Mouse (Mus musculus): ENCODE measurements around the gene Rpgrip1l. TPM values are rescaled to one million over a fixed set of nuclear protein-coding genes. Genes with fewer than 3 reads are reported as not detected.

Gene Rpgrip1l
- polyA plus RNA-seq, 1 experiment from 2014 or later, result 10.4 TPM

GRCm38 (mm10) chr8:91245821-91246454, 67.1 kb downstream of the Rpgrip1l start:
- WGBS, result 65% methylated on average over 4 of the region's 4 CpGs
- Histone ChIP-seq H3K27ac (replicated peaks) (no peak overlapping the region), H3K27me3 (ENCODE audit: low read depth, poor library complexity, severe bottlenecking) (no peaks in the 10 kb centered on the region), H3K4me3 (no peak overlapping the region), H3K4me1 (peaks cover 6% of the 10 kb centered on the region), H3K36me3 (peaks cover 17% of the 10 kb centered on the region), H3K9me3 (replicated peaks) (no peaks in the 10 kb centered on the region)
- DNase-seq (ENCODE audit: low spot score), result no peak

GRCm38 (mm10) chr8:91242721-91243120, 70.3 kb downstream of the Rpgrip1l start:
- Histone ChIP-seq H3K27me3 (ENCODE audit: low read depth, poor library complexity, severe bottlenecking) (no peaks in the 10 kb centered on the region), H3K4me1 (peaks cover 6% of the 10 kb centered on the region), H3K36me3 (no peaks in the 10 kb centered on the region), H3K27ac (replicated peaks) (no peak overlapping the region), H3K9me3 (replicated peaks) (no peaks in the 10 kb centered on the region), H3K4me3 (no peak overlapping the region)
- WGBS, result 77% methylated on average over 1 of the region's 1 CpGs
- DNase-seq (ENCODE audit: low spot score), result no peak

- H3K36me3 ChIP-seq, result no peaks in the 10 kb centered on the region
- no peaks in the 10 kb centered on the region for H3K27me3 ChIP-seq (ENCODE audit: low read depth, poor library complexity, severe bottlenecking)
- peaks cover 6% of the 10 kb centered on the region for H3K4me1 ChIP-seq
- WGBS, result 85% methylated on average over 8 of the region's 8 CpGs
- no peaks in the 10 kb centered on the region for H3K9me3 ChIP-seq (replicated peaks)
- no peak overlapping the region for H3K27ac ChIP-seq (replicated peaks)
- no peak overlapping the region for H3K4me3 ChIP-seq
- no peak for DNase-seq (ENCODE audit: low spot score)
These were observed 71.1 kb downstream of the Rpgrip1l start for GRCm38 (mm10) chr8:91241873-91242519.

GRCm38 (mm10) chr8:91241371-91241770, 71.7 kb downstream of the Rpgrip1l start:
- Histone ChIP-seq H3K9me3 (replicated peaks) (no peaks in the 10 kb centered on the region), H3K27ac (replicated peaks) (no peak overlapping the region), H3K4me1 (peaks cover 6% of the 10 kb centered on the region), H3K36me3 (no peaks in the 10 kb centered on the region), H3K27me3 (ENCODE audit: low read depth, poor library complexity, severe bottlenecking) (no peaks in the 10 kb centered on the region), H3K4me3 (no peak overlapping the region)
- 79% methylated on average over 5 of the region's 5 CpGs for WGBS
- no peak for DNase-seq (ENCODE audit: low spot score)

- Histone ChIP-seq H3K27me3 (ENCODE audit: low read depth, poor library complexity, severe bottlenecking) (no peaks in the 10 kb centered on the region), H3K27ac (replicated peaks) (no peak overlapping the region), H3K36me3 (peaks cover 1% of the 10 kb centered on the region; the same call in 1 of the 2 replicates), H3K9me3 (replicated peaks) (no peaks in the 10 kb centered on the region), H3K4me1 (no peaks in the 10 kb centered on the region), H3K4me3 (no peak overlapping the region)
- WGBS, result 94% methylated on average over 2 of the region's 2 CpGs
- DNase-seq (ENCODE audit: low spot score), result no peak
These were observed 75.9 kb downstream of the Rpgrip1l start for GRCm38 (mm10) chr8:91237191-91237590.

- Histone ChIP-seq H3K4me3 (no peak overlapping the region), H3K36me3 (peaks cover 8% of the 10 kb centered on the region), H3K9me3 (replicated peaks) (no peaks in the 10 kb centered on the region), H3K27ac (replicated peaks) (no peak overlapping the region), H3K27me3 (ENCODE audit: low read depth, poor library complexity, severe bottlenecking) (no peaks in the 10 kb centered on the region), H3K4me1 (no peaks in the 10 kb centered on the region)
- WGBS, result 78% methylated on average over 2 of the region's 2 CpGs
- no peak for DNase-seq (ENCODE audit: low spot score)
These were observed 79.0 kb downstream of the Rpgrip1l start for GRCm38 (mm10) chr8:91234097-91234496.

GRCm38 (mm10) chr8:91227421-91227841, 85.6 kb downstream of the Rpgrip1l start:
- no peaks in the 10 kb centered on the region for H3K4me1 ChIP-seq
- DNase-seq (ENCODE audit: low spot score), result no peak
- H3K27ac ChIP-seq (replicated peaks), result no peak overlapping the region
- WGBS, result 94% methylated on average over 7 of the region's 7 CpGs
- peaks cover 11% of the 10 kb centered on the region for H3K36me3 ChIP-seq
- H3K9me3 ChIP-seq (replicated peaks), result no peaks in the 10 kb centered on the region
- no peak overlapping the region for H3K4me3 ChIP-seq
- H3K27me3 ChIP-seq (ENCODE audit: low read depth, poor library complexity, severe bottlenecking), result no peaks in the 10 kb centered on the region

GRCm38 (mm10) chr8:91224227-91224626, 88.8 kb downstream of the Rpgrip1l start:
- Histone ChIP-seq H3K27me3 (ENCODE audit: low read depth, poor library complexity, severe bottlenecking) (no peaks in the 10 kb centered on the region), H3K4me1 (no peaks in the 10 kb centered on the region), H3K36me3 (peaks cover 15% of the 10 kb centered on the region; the same call in 1 of the 2 replicates), H3K4me3 (no peak overlapping the region), H3K27ac (replicated peaks) (no peak overlapping the region), H3K9me3 (replicated peaks) (no peaks in the 10 kb centered on the region)
- no peak for DNase-seq (ENCODE audit: low spot score)
- 93% methylated on average over 7 of the region's 7 CpGs for WGBS

- Histone ChIP-seq H3K36me3 (peaks cover 25% of the 10 kb centered on the region), H3K27ac (replicated peaks) (no peak overlapping the region), H3K4me3 (no peak overlapping the region), H3K4me1 (no peaks in the 10 kb centered on the region), H3K27me3 (ENCODE audit: low read depth, poor library complexity, severe bottlenecking) (no peaks in the 10 kb centered on the region), H3K9me3 (replicated peaks) (no peaks in the 10 kb centered on the region)
- DNase-seq (ENCODE audit: low spot score), result no peak
- 91% methylated on average over 2 of the region's 2 CpGs for WGBS
These were observed 91.2 kb downstream of the Rpgrip1l start for GRCm38 (mm10) chr8:91221841-91222240.

- DNase-seq (ENCODE audit: low spot score), result no peak
- H3K4me3 ChIP-seq, result no peak overlapping the region
- H3K9me3 ChIP-seq (replicated peaks), result no peaks in the 10 kb centered on the region
- peaks cover 25% of the 10 kb centered on the region for H3K36me3 ChIP-seq
- 96% methylated on average over 4 of the region's 4 CpGs for WGBS
- H3K27me3 ChIP-seq (ENCODE audit: low read depth, poor library complexity, severe bottlenecking), result no peaks in the 10 kb centered on the region
- no peak overlapping the region for H3K27ac ChIP-seq (replicated peaks)
- peaks cover 9% of the 10 kb centered on the region; the same call in 1 of the 2 replicates for H3K4me1 ChIP-seq
These were observed 94.8 kb downstream of the Rpgrip1l start for GRCm38 (mm10) chr8:91218271-91218670.

- Histone ChIP-seq H3K27ac (replicated peaks) (no peak overlapping the region), H3K9me3 (replicated peaks) (no peaks in the 10 kb centered on the region), H3K4me3 (no peak overlapping the region), H3K4me1 (peaks cover 9% of the 10 kb centered on the region; the same call in 1 of the 2 replicates), H3K36me3 (peaks cover 21% of the 10 kb centered on the region), H3K27me3 (ENCODE audit: low read depth, poor library complexity, severe bottlenecking) (no peaks in the 10 kb centered on the region)
- WGBS, result 93% methylated on average over 5 of the region's 5 CpGs
- DNase-seq (ENCODE audit: low spot score), result no peak
These were observed 95.8 kb downstream of the Rpgrip1l start for GRCm38 (mm10) chr8:91217062-91217905.

- H3K27me3 ChIP-seq (ENCODE audit: low read depth, poor library complexity, severe bottlenecking), result no peaks in the 10 kb centered on the region
- 72% methylated on average over 3 of the region's 3 CpGs for WGBS
- no peaks in the 10 kb centered on the region for H3K9me3 ChIP-seq (replicated peaks)
- peaks cover 9% of the 10 kb centered on the region; the same call in 1 of the 2 replicates for H3K4me1 ChIP-seq
- DNase-seq (ENCODE audit: low spot score), result no peak
- no peak overlapping the region for H3K27ac ChIP-seq (replicated peaks)
- H3K36me3 ChIP-seq, result peaks cover 10% of the 10 kb centered on the region
- H3K4me3 ChIP-seq, result no peak overlapping the region
These were observed 98.8 kb downstream of the Rpgrip1l start for GRCm38 (mm10) chr8:91214287-91214686.

Measured in midbrain, embryonic 10.5 days (tissue).